Mouse (Mus musculus) small intestine, adult 10 weeks (tissue): ENCODE data around the gene Sgo2b. TPM values are rescaled to one million over a fixed set of nuclear protein-coding genes. Genes with fewer than 3 reads are reported as not detected.

Experiments
- polyA plus RNA-seq: library from polyadenylated mRNA; stranded (reverse); fragments of 350-450 nt; fragmentation: Illumina TruSeq; extraction: RNeasy Lipid Tissue Mini Kit (QIAGEN cat#74804); gene quantifications from one replicate; pipeline ENCODE4 v1.2.3, GENCODE M21; 2014; ENCODE audit warnings: low replicate concordance

Gene Sgo2b
- polyA plus RNA-seq: not detected

DNA sequence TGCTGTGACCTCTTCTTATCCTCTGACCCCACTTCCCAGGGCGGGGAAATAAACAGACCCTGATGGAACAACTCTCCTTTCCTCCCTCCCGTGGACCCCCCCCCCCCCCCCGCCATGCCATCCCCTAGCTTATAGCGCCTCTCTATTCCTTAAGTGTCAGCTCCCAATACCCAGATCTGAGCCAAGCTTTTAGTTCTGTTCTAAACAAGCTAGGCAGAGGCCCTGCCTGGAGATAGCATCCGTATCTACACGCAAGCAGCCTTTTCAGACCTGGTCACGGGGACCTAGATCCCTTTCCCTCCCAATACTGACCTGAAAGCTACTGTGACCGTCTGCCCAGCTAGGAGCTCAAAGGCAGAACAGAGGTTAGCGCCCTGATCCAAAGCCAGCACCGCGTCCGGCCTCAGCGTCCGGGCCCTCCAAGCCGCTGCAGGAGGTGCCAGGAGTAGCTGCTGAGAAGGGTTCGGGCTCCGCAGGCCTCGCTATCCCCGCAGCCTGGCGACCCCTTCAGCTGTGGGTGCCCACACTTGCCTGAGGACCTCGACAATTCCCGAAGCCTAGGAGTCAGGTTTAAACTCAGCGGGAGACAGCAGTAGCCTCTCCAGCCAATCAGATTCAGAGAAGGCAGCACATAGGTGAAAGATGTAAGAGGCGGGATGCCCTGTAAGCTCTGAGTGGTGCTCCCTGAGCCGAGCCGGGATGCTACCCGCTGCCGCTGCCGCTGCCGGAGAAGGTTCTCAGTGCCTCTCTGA, at the start of gene Sgo2b:
Gene Sgo2b (minus strand): TSS at position 623 of the 752 bp plus-strand sequence.

